Mouse (Mus musculus) large intestine, adult 2 months (tissue): ENCODE results near the gene Auh. TPM values are rescaled to one million over a fixed set of nuclear protein-coding genes. Genes with fewer than 3 reads are reported as not detected.

Source experiments
- DNase-seq: peaks from one replicate; pipeline ENCODE4 v3.0.0-alpha.2; 2012; ENCODE audit warnings: low read depth, low spot score
- WGBS: fragments of 180-500 bp; shearing (Covaris S2); methylation state at CpG from one replicate; pipeline ENCODE4 v1.1.7; 2018; 5-methylcytosine and 5-hydroxymethylcytosine counted together
- polyA plus RNA-seq: library from polyadenylated mRNA; depleted of rRNA; stranded (reverse); fragments of >200 nt; gene quantifications from 2 replicates; pipeline ENCODE4 v1.2.3, GENCODE M21; 2012; rRNA removed

Gene Auh
- polyA plus RNA-seq, 1 experiment = 15.2 TPM

DNA sequence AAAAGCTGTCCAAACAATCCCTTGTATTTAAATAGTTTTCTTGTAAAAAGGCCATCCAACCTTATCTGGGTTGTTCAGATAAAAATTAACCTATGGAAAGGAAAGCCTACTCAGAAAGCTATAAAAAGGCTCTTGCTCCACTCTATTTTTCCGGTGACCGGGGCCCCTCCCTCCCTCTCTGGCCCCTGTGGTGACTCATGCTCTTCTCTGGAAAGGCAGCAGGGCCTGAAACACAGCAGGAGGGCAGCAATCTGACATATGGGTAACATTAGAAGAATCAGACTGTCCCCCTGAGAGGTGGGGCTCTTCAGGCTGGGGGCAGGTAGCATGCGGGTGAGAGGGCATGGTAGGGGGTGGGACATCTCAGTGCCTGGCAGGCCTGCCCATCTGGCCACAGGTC lies 110.7 kb downstream of the Auh start:
- WGBS = 7% methylated on average over 3 of the region's 3 CpGs
- peak; percentile 75 for DNase-seq

DNA sequence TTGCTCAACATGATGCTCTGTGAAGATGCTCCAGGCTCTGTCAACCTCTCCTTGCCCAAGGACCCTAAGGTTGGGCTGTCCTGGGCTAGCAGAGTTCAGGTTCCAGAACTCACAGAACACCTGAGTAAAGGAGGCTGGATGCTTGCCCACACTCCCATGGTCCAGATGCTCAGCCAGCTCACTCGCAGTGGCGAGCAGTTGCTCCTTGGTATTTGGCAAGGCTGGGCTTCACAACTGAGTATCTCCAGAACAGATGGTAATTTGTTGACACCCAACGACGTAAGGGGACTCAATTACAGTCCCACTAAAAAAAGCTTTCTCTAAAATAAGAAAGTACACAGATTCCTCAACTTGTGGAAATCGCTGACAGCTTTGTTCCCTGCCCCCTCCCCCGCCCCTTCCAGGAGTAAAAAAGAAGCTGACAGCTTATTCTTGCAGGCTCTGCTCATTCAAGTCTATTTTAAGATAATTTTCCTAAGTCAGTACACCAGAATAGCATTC lies 111.4 kb downstream of the Auh start:
- WGBS = 19% methylated on average over 6 of the region's 6 CpGs
- no peak for DNase-seq

DNA sequence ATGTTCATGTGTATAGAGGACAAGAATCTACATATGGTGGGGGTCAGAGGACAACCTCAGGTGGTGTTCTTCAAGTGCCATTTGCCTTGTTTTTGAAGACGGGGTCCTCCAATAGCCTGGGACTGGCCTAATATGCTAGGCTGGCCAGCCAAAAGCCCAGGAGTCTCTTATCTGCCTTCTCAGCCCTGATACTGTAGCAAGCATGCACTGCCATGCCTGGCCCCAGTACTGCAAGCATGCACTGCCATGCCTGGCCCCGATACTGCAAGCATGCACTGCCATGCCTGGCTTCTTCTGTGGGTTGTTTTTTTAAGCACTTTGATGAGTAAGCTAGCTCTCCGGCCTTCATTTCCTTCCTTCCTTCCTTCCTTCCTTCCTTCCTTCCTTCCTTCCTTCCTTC lies 115.7 kb downstream of the Auh start:
- DNase-seq = no peak
- 83% methylated on average over 3 of the region's 3 CpGs for WGBS

DNA sequence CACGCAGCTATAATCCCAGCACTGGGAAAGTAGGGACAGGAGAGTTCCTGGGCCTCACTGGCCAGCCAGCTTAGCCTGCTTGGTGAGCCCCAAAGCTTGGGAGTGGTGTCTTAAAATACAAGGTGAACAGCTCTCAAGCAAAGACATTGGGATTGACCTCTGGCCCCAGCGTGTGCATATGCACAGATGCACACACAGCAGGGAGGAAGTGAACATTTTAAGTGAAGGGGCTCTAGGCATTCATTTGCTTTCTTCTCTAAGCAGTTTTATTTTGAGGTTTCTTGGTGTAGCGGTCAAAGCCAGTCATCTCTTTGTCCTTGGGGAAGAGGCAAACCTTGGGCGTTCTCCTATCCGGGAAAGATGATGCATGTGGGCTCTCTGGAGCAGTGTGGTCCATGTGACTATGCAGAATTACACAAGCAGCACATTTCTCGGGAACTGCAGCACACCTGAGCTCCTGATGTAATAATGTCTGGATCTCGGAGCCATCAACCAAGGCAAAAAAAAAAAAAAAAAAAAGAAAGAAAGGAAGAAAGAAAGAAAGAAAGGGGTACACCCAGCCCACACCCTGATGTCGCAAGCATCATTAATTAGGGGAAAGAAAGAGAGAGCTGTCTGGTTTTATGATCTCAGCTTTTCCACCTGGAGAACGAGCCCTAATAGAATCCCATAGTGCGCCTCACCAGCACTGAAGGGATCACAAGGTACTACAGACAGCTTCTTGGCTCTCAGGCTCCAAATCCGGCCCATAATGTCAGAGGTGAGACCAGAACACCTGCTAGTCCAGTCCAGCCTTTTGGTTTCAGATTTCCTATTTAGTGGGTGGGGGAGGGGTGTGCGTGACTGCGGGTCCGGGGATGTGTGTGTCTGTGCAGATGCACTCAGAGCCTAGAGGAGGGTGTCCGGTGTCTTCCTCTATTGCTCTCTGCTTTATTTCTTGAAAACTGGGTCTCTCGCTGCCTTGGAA lies 116.6 kb downstream of the Auh start:
- 76% methylated on average over 16 of the region's 16 CpGs for WGBS
- DNase-seq = no peak

DNA sequence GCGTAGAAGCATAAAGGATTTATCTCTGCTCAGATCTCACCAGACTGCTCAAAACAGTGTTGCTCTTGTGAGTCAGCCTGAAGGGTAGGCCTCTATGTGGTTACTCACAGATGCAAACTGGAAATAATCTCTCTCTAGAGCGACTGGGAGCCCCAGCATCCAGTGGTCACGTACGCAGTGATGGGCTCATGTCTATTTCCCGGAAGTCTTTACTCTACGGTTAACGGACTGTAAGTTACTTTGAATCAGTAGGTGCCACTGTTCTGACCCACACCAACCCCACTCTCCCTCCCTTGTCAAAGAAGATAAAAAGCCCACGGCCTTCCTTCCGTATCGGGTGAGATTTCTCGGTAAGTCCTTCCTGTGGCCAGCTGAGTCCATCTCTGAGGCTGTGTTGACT lies 121.8 kb downstream of the Auh start:
- WGBS = 92% methylated on average over 11 of the region's 11 CpGs
- no peak for DNase-seq

DNA sequence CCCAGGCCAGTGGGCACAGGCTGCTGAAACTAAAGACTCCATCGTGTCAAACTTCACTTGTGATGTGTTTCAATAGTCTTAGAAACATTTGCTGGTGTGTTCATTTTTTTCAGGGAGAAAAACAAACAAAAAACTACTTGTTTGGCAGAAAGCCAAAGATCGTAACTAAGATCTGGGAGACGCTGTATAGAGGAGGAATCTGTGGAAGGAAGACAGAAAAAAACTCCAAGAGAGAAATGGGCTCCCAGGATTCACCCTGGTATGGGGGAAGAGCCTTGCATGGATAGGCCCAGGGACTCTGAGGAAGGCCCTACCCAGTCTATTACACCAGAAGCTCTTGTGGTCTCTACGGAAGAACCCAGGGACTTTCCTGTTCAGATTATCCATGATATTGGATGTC lies 123.5 kb downstream of the Auh start:
- WGBS = 19% methylated on average over 4 of the region's 4 CpGs
- DNase-seq = no peak

DNA sequence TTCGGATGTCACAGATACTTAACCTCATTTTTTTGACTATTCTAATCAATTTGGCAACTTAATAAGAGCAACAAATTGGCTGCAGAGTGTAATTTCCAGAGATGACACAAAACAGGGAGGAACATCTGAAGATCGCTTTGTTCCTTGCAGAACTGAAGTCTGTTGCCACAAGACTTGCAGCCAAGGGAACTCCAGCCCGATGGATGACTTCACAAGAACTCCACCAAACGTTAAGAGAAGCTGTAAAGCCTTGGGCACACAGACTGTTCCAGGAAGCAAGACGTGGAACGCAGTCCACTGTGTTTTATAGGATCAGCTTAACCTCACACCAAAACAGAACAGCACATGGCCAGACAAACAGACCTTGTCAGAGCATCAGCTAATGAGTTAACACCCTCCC lies 123.9 kb downstream of the Auh start:
- DNase-seq = no peak
- 15% methylated on average over 6 of the region's 6 CpGs for WGBS

DNA sequence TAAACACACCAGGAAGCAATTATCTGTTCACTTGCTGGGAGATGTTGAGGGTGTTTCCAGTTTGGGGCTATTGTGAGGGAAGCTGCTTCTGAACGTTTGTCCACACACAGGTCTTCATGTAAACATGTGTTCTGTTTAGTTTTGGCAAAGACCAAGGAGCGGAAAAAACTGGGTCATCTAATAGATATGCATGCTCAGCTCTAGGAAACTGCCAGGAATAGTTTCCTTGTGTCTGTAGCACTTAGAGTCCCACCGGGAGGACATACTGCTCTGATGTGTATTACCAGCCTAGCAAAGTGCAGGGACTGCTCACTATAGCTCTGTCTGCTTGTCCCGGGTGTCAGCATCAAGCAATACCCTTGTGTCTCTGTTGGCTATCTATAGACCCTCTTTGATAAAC lies 127.0 kb downstream of the Auh start:
- DNase-seq = no peak
- WGBS = 52% methylated on average over 4 of the region's 4 CpGs

DNA sequence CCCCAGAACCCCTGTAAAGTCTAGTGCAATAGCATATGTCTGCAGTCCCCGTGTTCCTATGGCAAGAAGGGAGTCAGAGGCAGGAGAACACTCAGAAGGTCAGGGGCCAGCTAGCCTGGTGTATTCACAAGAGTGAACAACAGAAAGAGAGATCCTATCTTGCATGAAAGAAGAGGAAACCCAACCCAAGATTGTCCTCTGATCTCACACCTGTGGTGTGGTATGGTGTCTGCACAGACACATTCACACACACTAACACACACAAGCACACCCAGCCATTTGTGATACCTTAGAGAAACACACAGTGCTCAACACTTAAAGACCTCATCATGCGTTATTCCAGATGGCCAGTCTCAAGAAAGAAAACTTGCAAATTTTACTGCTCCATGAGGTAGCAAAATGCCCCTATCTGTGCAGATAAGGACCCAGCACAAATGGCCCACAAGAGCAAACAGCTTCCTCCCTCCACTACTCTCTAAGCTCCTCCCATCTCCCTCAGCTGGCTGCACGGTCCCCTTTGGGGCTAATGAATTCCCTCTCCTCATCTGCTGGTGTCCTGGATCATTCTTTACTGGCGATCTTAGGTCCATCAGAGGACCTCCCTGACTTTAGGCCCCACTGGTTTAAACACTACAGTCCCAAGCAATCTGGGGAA lies 128.7 kb downstream of the Auh start:
- no peak for DNase-seq
- 59% methylated on average over 4 of the region's 4 CpGs for WGBS

DNA sequence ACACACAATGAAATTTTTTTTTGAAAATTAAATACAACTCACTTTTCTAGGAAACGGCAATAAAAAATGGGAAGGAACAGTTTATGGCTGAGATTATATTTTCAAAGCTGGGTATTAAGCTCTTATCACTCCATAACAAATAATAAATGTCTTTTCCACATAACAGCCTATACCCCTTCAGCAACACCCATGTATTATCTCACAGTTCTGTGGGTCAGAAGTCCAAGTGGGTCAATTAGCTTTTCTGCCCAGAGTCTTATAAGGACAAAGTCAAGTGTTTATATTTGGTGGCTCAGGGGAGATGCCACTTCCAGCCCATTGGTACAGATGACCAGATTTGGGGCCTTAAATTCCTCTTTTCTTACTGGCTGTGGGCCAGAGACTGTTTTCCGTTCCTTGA lies 129.4 kb downstream of the Auh start:
- DNase-seq = no peak

DNA sequence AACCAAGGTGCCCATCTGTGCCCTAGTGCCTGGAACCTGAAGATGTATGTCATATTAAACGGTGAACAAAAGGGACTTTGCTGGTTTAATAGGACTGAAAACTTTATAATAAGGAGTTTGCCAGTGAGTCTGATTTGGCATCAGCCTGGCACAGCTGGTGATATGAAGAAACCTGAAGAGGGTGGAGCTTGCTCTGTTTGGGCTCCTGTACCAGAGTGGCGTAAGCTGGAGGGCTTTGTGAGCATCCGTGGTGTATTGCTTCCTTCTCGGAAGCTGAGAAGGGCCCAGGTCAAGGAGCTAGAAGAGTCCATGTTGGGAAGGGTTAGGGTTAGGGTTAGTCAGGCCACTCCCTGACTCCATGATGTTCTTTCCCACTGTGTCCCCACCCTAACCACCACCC lies 135.2 kb downstream of the Auh start:
- 86% methylated on average over 4 of the region's 4 CpGs for WGBS
- no peak for DNase-seq

More for the DNA sequence above, 129.4 kb downstream of the Auh start:
- WGBS = 17% methylated on average over 2 of the region's 2 CpGs

DNA sequence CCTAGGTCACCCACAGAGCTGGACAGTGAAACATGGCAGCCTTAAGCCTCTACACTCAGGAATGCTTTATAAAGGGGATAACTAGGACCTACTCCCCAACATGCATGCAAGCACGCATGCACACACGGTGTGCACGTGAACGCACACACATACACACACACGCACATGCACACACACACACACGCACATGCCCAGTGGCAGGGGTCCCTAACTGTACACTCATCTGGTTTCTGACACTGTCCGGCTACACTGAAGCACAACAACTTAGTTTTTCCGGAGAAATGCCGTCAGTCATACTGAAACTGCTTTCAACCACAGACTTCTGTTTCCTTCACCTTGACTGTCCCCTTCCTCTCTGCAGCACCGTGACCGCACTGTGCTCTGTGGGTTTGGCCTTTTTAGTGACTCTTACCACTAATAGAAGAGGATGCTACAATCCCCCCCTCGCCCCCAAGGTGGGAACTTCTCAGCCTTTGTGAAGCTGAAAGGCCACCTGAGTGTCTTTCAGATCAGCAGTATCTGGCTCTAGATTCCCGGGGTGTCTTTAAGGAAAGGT lies 136.0 kb downstream of the Auh start:
- DNase-seq = no peak
- WGBS = 87% methylated on average over 13 of the region's 13 CpGs

DNA sequence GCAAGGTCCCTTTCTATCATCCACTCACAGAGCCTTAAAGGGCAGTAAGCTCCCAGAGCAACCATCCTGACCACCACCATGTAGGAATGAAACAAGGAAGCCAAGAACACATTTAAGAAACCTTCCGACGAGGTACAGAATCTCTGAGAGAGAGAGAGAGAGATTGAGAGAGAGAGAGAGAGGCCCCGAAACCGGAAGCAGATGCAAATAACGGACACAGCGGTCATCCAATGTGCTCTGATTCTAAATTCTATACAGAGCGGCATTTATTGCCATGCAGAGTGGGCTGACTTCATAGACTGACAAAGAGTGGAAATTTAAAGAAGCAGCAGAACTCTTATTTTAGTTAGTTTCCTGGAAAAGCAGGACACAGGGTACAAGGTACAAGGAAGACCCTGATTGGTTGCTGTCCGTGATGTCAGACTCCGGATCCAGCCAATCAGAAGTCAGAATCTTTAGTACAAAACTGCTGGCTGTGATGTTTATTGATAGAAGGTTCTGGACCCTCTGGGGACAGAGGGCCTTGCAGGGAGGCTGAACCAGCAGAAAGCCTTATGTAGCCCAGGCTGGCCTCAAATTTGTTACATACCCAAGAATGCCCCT lies 137.1 kb downstream of the Auh start:
- WGBS = 91% methylated on average over 9 of the region's 9 CpGs
- DNase-seq = no peak

DNA sequence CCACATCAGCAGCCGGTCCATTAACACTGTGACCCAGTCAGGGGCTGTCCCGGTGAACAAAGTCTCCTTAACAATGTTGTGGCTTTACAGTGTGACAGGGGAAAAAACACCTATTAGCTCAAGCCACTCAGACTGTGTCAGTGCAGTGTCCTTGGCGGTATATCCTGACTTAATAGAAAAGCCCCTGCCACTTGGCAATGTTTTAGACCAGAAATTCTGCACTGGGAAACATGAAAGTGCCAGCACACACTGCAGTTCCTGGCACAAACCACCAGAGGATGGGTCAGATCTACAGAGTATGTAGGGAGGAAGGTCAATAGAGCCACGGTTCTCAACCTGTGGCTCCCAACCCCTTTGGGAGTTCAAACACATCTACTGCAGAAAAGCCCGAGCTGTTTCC lies 138.6 kb downstream of the Auh start:
- DNase-seq = no peak
- WGBS = 80% methylated on average over 5 of the region's 5 CpGs

Other genes starting within 250 kb of the Auh start
- 12.5 and 15.7 TPM in 2 replicates for gene Nfil3, start 51.4 kb upstream of the Auh start, polyA plus RNA-seq